Mouse (Mus musculus) A20 (cell line): ENCODE measurements around the gene Gm10142.
A peak's percentile ranks its signal among the peaks of the same experiment; 100 is the strongest.
"Not testable (repeated sequence)": the region's sequence is repeated elsewhere in the genome, so short reads cannot be mapped to it uniquely, and the experiment has no call there.

ENCODE experiments used
- DNase-seq: peaks from one replicate; pipeline ENCODE4 v3.0.0-alpha.2; 2011; ENCODE audit warnings: low read depth, low spot score

The Gm10142 gene

GRCm38 (mm10) chr10:77738929-77739328, 23.3 kb downstream of the Gm10142 start:
- no peak for DNase-seq

DNA sequence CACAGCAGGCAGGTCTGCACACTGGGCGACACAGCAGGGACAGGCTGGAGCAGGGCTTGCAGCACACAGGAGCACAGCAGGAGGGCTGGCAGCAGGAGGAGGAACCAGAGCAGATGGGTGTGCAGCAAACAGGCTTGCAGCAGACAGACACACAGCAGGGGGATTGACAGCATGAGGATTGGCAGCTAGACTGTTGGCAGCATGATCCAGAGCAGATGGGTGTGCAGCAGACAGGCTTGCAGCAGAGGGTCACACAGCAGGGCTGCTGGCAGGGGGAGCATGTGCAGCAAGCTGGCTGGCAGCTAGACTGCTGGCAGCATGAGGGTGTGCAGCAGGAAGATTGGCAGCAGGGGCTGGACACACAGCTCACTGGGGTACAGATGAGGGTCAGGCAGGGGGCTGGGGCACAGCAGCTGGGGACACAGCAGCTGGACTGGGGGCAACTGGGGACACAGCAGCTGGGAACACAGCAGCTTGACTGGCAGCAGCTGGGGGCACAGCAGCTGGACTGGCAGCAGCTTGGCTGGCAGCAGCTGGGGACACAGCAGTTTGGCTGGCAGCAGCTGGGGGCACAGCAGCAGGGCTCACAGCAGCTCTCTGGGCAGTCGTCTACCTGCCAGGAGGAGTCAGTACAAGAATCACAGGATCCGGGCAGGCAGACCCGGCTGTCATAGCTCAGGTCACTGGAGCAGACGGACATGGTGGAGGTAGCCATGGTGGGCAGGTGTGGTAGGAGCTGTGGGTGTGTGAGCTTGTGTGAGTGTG, 26.5 kb downstream of the Gm10142 start, which contains the start of gene Gm18596:
Gene Gm18596 (minus strand): TSS at position 715 of the 765 bp plus-strand sequence.
- DNase-seq: not testable (repeated sequence)

DNA sequence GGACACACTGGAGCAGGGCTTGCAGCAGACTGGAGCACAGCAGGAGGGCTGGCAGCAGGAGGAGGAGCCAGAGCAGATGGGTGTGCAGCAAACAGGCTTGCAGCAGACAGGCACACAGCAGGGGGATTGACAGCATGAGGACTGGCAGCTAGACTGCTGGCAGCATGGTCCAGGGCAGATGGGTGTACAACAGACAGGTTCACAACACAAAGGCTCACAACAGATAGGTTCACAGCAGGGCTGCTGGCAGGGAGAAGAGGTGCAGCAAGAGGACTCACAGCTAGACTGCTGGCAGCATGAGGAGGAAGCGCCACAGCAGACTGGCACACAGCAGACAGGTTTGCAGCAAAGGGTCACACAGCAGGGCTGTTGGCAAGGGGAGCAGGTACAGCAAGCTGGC, 35.1 kb downstream of the Gm10142 start:
- DNase-seq: not testable (repeated sequence)

GRCm38 (mm10) chr10:77751254-77751653, 35.6 kb downstream of the Gm10142 start, which contains the start of gene Gm9736:
Gm9736 (minus strand) TSS chr10:77751354.
- not testable (repeated sequence) for DNase-seq

DNA sequence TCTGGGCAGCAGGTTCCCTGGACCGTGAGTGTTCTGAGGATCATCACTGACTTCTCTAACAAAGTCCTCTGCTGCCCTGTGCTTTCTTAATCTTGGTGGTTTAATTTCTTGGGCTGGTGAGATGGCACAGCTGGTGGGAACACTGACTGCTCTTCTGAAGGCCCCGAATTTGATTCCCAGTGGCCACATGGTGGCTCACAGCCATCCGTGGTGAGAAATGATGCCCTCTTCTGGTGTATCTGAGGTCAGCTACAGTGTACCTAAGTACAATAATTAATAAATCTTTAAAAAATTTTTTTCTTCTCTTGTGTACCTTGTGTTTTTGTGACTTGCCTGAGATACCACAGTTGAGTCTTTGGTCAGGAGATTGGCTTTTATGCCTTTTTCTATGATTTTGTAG, 36.7 kb downstream of the Gm10142 start:
- peak; percentile 39 for DNase-seq

DNA sequence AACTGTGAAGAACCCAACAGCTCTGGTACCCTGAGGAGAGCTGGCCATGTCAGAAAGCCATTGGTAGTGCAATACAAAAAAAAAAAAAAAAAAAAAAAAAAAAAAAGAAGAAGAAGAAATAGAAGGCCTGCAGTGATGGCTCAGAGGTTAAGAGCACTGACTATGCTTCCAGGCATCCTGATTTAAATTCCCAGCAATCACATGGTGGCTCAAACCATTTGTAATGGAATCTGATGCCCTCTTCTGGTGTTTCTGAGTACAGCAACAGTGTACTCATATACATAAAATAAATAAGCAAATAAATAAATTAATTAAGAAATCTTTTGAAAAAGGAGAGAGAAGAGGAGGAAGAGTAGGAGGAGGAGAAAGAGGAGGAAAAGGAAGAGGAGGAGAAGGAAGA, 37.8 kb downstream of the Gm10142 start:
- peak; percentile 37 for DNase-seq

DNA sequence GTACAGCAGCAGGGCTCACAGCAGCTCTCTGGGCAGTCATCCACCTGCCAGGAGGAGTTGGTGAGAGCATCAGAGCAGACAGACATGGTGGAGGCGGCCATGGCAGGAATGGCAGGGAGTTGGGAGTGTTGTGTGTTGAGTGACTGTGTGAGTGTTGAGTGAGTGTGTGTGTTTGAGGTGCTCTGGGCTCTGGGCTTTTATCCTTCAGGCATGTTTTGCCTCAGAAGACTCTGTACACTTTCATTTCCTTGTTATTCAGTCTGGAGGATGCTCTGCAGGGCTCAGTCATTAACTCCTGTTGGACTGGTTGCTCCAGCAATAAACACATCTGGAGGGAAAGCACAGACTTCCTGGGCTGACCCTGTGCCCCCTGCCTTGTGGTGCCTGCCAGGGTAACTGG, 44.0 kb downstream of the Gm10142 start, which contains the start of gene Gm3233:
Gene Gm3233 (minus strand): TSS at position 101 of the 400 bp plus-strand sequence.
- not testable (repeated sequence) for DNase-seq
